Mouse (Mus musculus) ES-Bruce4 (cell line): ENCODE measurements at regions not wholly inside any gene's neighbourhood (a gene's known extent, or its start where the extent isn't known, plus 50 kb on each side); places are given as distances from the start of the nearest gene placed in this dataset.

Experiments used
- H3K27ac ChIP-seq: 2 replicates; pipeline ENCODE4 v1.5.1; 2012; ENCODE audit warnings: low read length, inconsistent platforms; ENCODE audit not compliant: insufficient read depth
- H3K27me3 ChIP-seq: 2 replicates; pipeline ENCODE4 v1.6.1; 2012; ENCODE audit warnings: mild to moderate bottlenecking, low read length, inconsistent platforms; ENCODE audit not compliant: control insufficient read depth, poor library complexity, insufficient read depth, severe bottlenecking
- H3K36me3 ChIP-seq: 2 replicates; pipeline ENCODE4 v1.6.1; 2012; ENCODE audit warnings: inconsistent platforms, mild to moderate bottlenecking, low read length, moderate library complexity; ENCODE audit not compliant: control insufficient read depth, poor library complexity, insufficient read depth, severe bottlenecking
- H3K4me1 ChIP-seq: one replicate; pipeline ENCODE4 v1.8.1; 2011; ENCODE audit warnings: low read length; ENCODE audit not compliant: control insufficient read depth, insufficient read depth
- H3K4me3 ChIP-seq: 2 replicates; pipeline ENCODE4 v1.5.1; 2011; ENCODE audit warnings: low read depth, mild to moderate bottlenecking, low read length
- H3K9ac ChIP-seq: 2 replicates; pipeline ENCODE4 v1.6.1; 2012; ENCODE audit warnings: low read depth, mild to moderate bottlenecking, inconsistent platforms; ENCODE audit not compliant: poor library complexity, severe bottlenecking
- H3K9me3 ChIP-seq: replicated peaks from 2 replicates; pipeline ENCODE4 v1.6.1; 2012; ENCODE audit warnings: mild to moderate bottlenecking, low read length, inconsistent platforms; ENCODE audit not compliant: control insufficient read depth, poor library complexity, insufficient read depth, severe bottlenecking
- CTCF ChIP-seq: IDR thresholded peaks from one replicate; pipeline ENCODE4 v1.8.1; 2011; ENCODE audit warnings: low read depth, low read length
- EP300 ChIP-seq: IDR thresholded peaks from 2 replicates; pipeline ENCODE4 v1.6.1; 2011; ENCODE audit warnings: low read depth, low read length; ENCODE audit not compliant: insufficient read depth
- POLR2A ChIP-seq: IDR thresholded peaks from one replicate; pipeline ENCODE4 v1.8.1; 2011; ENCODE audit warnings: low read length; ENCODE audit not compliant: insufficient read depth

- Histone ChIP-seq H3K36me3 (no peaks in the 10 kb centered on the region), H3K9me3 (no peaks in the 10 kb centered on the region), H3K4me3 (no peak overlapping the region), H3K27me3 (no peaks in the 10 kb centered on the region), H3K4me1 (no peaks in the 10 kb centered on the region), H3K9ac (no peak overlapping the region), H3K27ac (no peak overlapping the region)
- no peak for TF ChIP-seq POLR2A
- TF ChIP-seq EP300: no peak
- TF ChIP-seq CTCF: no peak
These were observed 541.1 kb downstream of the Plod2 start for GRCm38 (mm10) chr9:93083114-93083513.

DNA sequence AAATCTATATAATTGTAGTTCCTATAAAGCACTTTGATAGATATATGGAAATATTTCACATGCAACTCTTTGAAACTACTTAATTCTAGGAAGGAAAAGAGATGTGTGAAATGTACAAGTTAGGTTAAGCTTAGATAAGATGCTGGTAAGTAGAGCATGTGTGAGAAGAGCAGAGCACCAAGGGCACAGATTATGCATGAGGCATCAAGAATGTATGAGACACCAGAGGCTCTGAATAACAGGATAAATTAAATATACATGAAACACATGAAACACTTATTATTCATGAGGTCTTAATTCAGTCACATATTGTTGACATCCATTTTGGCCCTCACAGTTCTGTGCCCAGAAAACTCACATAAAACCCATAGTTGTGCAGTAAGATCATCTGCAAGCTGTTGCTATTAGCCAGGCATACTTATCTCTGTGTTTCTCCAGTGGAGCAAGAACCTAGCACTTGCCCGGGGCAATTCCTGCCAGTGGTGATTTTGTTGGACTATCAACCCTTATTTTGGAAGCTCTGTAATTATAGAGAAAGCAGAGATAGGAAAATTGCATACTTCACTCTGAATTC lies 556.1 kb downstream of the Plod2 start:
- no peak for TF ChIP-seq CTCF
- no peak for TF ChIP-seq POLR2A
- no peak for TF ChIP-seq EP300
- no peaks in the 10 kb centered on the region for H3K9me3 ChIP-seq
- H3K27me3 ChIP-seq: no peaks in the 10 kb centered on the region
- no peak overlapping the region for H3K9ac ChIP-seq
- no peak overlapping the region for H3K4me3 ChIP-seq
- H3K27ac ChIP-seq: no peak overlapping the region
- no peaks in the 10 kb centered on the region for H3K36me3 ChIP-seq
- no peaks in the 10 kb centered on the region for H3K4me1 ChIP-seq

GRCm38 (mm10) chr9:93130561-93130960 lies 588.5 kb downstream of the Plod2 start:
- Histone ChIP-seq H3K36me3 (no peaks in the 10 kb centered on the region), H3K27me3 (no peaks in the 10 kb centered on the region), H3K9ac (no peak overlapping the region), H3K4me1 (no peaks in the 10 kb centered on the region), H3K4me3 (no peak overlapping the region), H3K9me3 (no peaks in the 10 kb centered on the region), H3K27ac (no peak overlapping the region)
- TF ChIP-seq EP300: no peak
- no peak for TF ChIP-seq CTCF
- TF ChIP-seq POLR2A: no peak

DNA sequence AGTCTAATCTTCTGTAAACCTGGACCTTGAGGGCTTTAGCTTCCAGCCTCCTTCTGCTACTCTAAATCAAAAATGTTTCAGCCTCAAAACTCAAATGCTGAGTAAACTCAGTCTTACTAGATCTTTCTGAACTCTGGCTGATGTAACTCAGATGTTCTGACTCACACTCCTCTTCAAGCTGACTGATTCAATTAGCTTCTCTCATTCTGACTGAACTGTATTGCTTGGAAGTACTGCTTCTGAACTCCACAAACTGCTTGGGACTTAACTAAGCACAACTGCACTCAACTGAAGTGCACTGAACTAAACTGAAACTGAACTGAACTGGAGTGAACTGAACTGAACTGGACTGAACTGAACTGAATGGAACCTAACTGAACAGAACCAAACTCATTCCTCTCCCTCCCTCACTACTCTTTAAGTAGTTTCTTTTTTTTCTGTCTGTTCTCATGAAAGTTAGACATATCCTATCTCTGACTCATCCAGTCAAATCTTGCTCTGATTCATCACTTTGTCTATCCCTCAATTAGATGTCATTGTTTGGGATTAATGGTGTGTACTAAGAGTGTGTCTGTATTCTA lies 589.7 kb downstream of the Plod2 start:
- H3K36me3 ChIP-seq: no peaks in the 10 kb centered on the region
- no peak overlapping the region for H3K9ac ChIP-seq
- H3K4me1 ChIP-seq: no peaks in the 10 kb centered on the region
- TF ChIP-seq CTCF (no peak), EP300 (no peak), POLR2A (no peak)
- H3K27ac ChIP-seq: no peak overlapping the region
- H3K4me3 ChIP-seq: no peak overlapping the region
- H3K27me3 ChIP-seq: no peaks in the 10 kb centered on the region
- H3K9me3 ChIP-seq: no peaks in the 10 kb centered on the region

DNA sequence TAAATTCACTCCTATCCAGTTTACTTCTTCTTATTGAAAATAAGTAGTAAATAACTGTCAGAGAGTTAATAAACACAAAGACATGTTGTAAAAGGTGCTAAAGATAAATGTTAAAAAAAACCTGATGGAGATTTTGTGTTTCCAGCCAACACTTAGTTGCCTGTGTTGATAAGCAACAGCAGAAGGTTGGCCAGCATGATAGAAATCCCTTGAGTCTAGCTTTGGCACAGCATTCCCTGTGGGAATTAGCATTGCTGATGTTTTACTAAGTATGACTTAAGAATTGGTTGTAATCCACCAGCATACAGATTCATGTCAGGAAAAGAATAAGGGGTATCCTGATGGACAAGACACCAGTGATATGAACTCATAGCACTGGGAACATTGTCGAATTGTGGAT lies 594.3 kb downstream of the Plod2 start:
- H3K4me3 ChIP-seq: no peak overlapping the region
- TF ChIP-seq EP300 (no peak), POLR2A (no peak), CTCF (no peak)
- no peaks in the 10 kb centered on the region for H3K4me1 ChIP-seq
- H3K27ac ChIP-seq: no peak overlapping the region
- H3K27me3 ChIP-seq: no peaks in the 10 kb centered on the region
- H3K9me3 ChIP-seq: no peaks in the 10 kb centered on the region
- H3K36me3 ChIP-seq: no peaks in the 10 kb centered on the region
- H3K9ac ChIP-seq: no peak overlapping the region

- TF ChIP-seq CTCF: no peak
- TF ChIP-seq EP300: no peak
- TF ChIP-seq POLR2A: no peak
These were observed 628.0 kb downstream of the Plod2 start for GRCm38 (mm10) chr9:93170071-93170470.

More at GRCm38 (mm10) chr9:93170071-93170470, 628.0 kb downstream of the Plod2 start:
- Histone ChIP-seq H3K4me3 (no peak overlapping the region), H3K9ac (no peak overlapping the region), H3K27ac (no peak overlapping the region), H3K36me3 (no peaks in the 10 kb centered on the region), H3K9me3 (no peaks in the 10 kb centered on the region), H3K4me1 (no peaks in the 10 kb centered on the region), H3K27me3 (no peaks in the 10 kb centered on the region)
